Mouse (Mus musculus) adrenal gland, postnatal 25 days (tissue): ENCODE measurements at regions not wholly inside any gene's neighbourhood (a gene's known extent, or its start where the extent isn't known, plus 50 kb on each side); places are given as distances from the start of the nearest gene placed in this dataset.

Experiments used
- DNase-seq: peaks from one replicate; pipeline ENCODE4 v3.0.0; 2021; ENCODE audit warnings: mixed read lengths

DNA sequence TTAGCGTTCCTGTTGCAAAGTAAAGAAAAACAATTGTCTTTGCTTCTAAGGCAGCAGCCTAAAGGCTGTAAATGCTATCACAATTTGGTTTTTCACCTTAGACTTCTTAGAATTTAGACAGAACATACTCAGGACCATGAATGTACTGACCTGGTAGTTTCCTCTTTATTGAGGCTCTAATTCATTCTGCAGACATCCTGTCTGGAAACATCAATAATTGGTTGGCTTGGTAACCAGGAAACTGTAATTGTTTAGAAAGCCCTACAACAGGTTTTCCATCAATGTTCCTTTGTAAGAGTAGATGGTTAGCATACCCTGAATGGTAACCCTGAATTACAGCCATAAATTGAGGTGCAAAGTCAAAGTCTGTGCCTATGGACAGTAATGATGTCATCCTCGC lies 67.4 kb upstream of the Prr30 start:
- DNase-seq = no peak
